Mouse (Mus musculus) embryonic facial prominence, embryonic 12.5 days (tissue): ENCODE measurements at regions not wholly inside any gene's neighbourhood (a gene's known extent, or its start where the extent isn't known, plus 50 kb on each side); places are given as distances from the start of the nearest gene placed in this dataset.

Experiments
- ATAC-seq: fragments of 200-750 bp; cut with Nextera tagmentation; 2 replicates; pipeline ENCODE4 v1.8.0; 2017; ENCODE audit not compliant: insufficient number of reproducible peaks, insufficient read depth, low FRiP score, low TSS enrichment
- H3K27ac ChIP-seq: fragments of 300-500 bp; sonication (generic); 2 replicates; pipeline ENCODE4 v1.5.1; 2016; ENCODE audit warnings: mild to moderate bottlenecking
- H3K27me3 ChIP-seq: fragments of 300-500 bp; sonication (generic); 2 replicates; pipeline ENCODE4 v1.6.1; 2016; ENCODE audit warnings: mild to moderate bottlenecking, moderate library complexity
- H3K36me3 ChIP-seq: fragments of 300-500 bp; sonication (generic); 2 replicates; pipeline ENCODE4 v1.6.1; 2016; ENCODE audit warnings: mild to moderate bottlenecking
- H3K4me1 ChIP-seq: fragments of 300-500 bp; sonication (generic); 2 replicates; pipeline ENCODE4 v1.6.1; 2016
- H3K4me2 ChIP-seq: fragments of 300-500 bp; sonication (generic); replicated peaks from 2 replicates; pipeline ENCODE4 v1.6.1; 2016; ENCODE audit warnings: mild to moderate bottlenecking, moderate library complexity
- H3K4me3 ChIP-seq: fragments of 300-500 bp; sonication (generic); 2 replicates; pipeline ENCODE4 v1.5.1; 2016; ENCODE audit warnings: mild to moderate bottlenecking
- H3K9ac ChIP-seq: fragments of 300-500 bp; sonication (generic); 2 replicates; pipeline ENCODE4 v1.6.1; 2016; ENCODE audit warnings: mild to moderate bottlenecking, moderate library complexity
- H3K9me3 ChIP-seq: fragments of 300-500 bp; sonication (generic); 2 replicates; pipeline ENCODE4 v1.6.1; 2016; ENCODE audit warnings: mild to moderate bottlenecking, moderate library complexity
- WGBS: fragments of 180-500 bp; shearing (Covaris S2); methylation state at CpG from one replicate; pipeline ENCODE4 v1.1.7; 2016; 5-methylcytosine and 5-hydroxymethylcytosine counted together

DNA sequence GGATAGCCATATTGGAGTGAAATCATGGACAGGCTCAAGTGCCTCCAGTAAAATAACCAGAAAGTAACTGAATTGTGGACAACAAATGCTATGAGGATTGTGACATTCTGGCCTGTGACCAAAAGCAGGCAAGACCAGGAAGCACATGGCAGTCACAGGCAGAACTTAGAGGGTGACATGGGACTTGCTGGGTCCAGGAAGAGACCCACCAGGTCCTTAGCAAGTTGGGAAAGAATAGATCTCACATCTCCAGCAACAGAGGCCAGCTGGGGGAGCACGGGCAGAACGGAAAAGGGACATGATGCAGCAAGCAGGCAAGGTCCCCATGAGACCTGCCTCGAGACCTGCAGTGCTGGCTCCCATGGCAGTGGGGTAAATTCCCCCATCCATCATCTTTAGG is 79.3 kb upstream of the Lmo4 start:
- H3K4me1 ChIP-seq, result no peaks in the 10 kb centered on the region
- H3K27ac ChIP-seq, result no peak overlapping the region
- no peak overlapping the region for H3K4me3 ChIP-seq
- 73% methylated on average over 3 of the region's 3 CpGs for WGBS
- H3K9me3 ChIP-seq, result no peaks in the 10 kb centered on the region
- no peak overlapping the region for H3K4me2 ChIP-seq
- no peak for ATAC-seq
- no peak overlapping the region for H3K9ac ChIP-seq
- no peaks in the 10 kb centered on the region for H3K27me3 ChIP-seq
- H3K36me3 ChIP-seq, result no peaks in the 10 kb centered on the region

DNA sequence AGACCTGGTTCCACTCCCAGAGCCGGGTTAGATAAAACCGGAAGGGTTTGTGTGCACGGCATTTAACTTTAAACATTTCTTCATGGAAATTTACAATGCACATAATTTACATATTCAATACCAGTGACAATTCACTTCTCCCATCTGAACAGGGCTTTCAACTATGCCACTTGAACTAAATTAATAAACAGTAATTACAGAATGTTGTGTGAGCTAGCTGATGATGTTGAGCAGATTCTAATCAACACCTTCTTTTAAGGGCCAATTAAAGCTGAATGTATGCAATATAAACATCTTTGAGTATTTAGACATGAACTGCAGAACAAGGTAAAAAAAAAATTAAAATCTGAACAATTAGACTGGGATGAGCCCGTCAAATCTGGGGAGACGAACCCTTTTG is 68.1 kb upstream of the Lmo4 start:
- 85% methylated on average over 5 of the region's 5 CpGs for WGBS
- no peaks in the 10 kb centered on the region for H3K9me3 ChIP-seq
- H3K4me3 ChIP-seq, result no peak overlapping the region
- H3K36me3 ChIP-seq, result no peaks in the 10 kb centered on the region
- no peaks in the 10 kb centered on the region for H3K4me1 ChIP-seq
- no peaks in the 10 kb centered on the region for H3K27me3 ChIP-seq
- H3K27ac ChIP-seq, result no peak overlapping the region
- ATAC-seq, result no peak
- H3K9ac ChIP-seq, result no peak overlapping the region
- no peak overlapping the region for H3K4me2 ChIP-seq

DNA sequence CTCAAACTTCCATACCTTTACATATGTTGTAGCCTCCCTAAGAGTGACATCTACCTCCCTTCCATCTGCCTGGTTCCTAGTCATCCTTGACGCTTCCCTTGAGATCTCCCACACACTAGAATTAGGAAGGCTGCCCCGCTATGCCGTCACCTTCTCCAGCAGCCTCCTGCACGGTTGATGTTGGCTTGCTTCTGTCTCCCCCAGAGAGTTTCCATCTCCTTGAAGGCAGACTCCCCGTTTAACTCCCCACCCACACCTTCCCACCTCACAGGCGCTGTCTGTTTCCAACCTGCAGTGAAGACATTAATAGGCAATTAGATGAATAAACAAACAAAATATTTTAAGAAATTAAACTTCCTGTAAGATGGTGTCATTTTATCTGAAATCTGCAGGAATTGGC is 65.2 kb upstream of the Lmo4 start:
- H3K4me3 ChIP-seq, result no peak overlapping the region
- no peak overlapping the region for H3K4me2 ChIP-seq
- WGBS, result 83% methylated on average over 6 of the region's 6 CpGs
- no peak overlapping the region for H3K9ac ChIP-seq
- no peaks in the 10 kb centered on the region for H3K4me1 ChIP-seq
- H3K9me3 ChIP-seq, result no peaks in the 10 kb centered on the region
- ATAC-seq, result no peak
- no peak overlapping the region for H3K27ac ChIP-seq
- no peaks in the 10 kb centered on the region for H3K27me3 ChIP-seq
- H3K36me3 ChIP-seq, result no peaks in the 10 kb centered on the region

DNA sequence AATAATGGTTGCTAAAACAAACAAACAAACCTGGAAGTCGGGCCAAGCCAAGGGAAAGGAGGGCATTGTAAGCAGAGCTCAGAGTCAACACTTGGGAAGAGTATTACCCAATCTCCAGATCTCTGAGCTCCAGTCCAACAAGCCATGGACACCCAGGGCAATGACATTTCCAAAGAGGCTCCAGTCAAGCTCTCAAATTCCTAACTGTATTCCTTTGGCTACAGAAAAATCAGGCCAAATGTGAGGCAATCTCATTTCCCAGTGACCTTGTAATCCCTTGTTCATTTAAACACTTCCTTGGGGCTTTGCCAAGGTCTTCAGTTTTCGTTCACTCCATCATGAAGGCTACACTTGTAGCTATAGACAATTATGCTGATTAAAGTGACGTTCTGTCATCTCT is 59.5 kb upstream of the Lmo4 start:
- no peak overlapping the region for H3K27ac ChIP-seq
- H3K9me3 ChIP-seq, result no peaks in the 10 kb centered on the region
- no peaks in the 10 kb centered on the region for H3K27me3 ChIP-seq
- H3K36me3 ChIP-seq, result no peaks in the 10 kb centered on the region
- 50% methylated on average over 3 of the region's 3 CpGs for WGBS
- no peak overlapping the region for H3K4me2 ChIP-seq
- H3K4me3 ChIP-seq, result no peak overlapping the region
- no peaks in the 10 kb centered on the region for H3K4me1 ChIP-seq
- no peak for ATAC-seq
- H3K9ac ChIP-seq, result no peak overlapping the region

DNA sequence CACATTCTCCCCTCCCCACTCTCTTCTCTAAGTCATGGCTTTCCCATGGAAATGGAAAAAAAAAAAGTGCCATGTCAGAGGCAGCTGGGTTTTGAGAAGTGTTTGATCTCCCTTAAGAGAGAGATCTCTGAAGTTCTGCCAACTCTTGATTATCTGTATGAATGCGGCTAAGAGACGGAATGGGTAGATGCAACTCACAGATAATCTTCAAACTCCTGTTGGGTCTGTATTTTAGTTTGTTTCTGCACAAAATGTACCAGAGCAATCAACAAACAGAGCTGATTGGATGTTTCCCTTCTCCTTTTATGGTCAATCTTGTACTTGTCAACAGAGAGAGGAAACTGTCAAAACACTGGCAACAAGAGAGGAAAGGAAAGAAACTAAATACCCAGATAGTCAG is 55.9 kb upstream of the Lmo4 start:
- Histone ChIP-seq H3K4me1 (no peaks in the 10 kb centered on the region), H3K4me3 (no peak overlapping the region), H3K27me3 (no peaks in the 10 kb centered on the region), H3K4me2 (no peak overlapping the region), H3K36me3 (no peaks in the 10 kb centered on the region), H3K9ac (no peak overlapping the region), H3K27ac (no peak overlapping the region), H3K9me3 (no peaks in the 10 kb centered on the region)
- ATAC-seq, result no peak
- WGBS, result 83% methylated on average over 2 of the region's 2 CpGs

DNA sequence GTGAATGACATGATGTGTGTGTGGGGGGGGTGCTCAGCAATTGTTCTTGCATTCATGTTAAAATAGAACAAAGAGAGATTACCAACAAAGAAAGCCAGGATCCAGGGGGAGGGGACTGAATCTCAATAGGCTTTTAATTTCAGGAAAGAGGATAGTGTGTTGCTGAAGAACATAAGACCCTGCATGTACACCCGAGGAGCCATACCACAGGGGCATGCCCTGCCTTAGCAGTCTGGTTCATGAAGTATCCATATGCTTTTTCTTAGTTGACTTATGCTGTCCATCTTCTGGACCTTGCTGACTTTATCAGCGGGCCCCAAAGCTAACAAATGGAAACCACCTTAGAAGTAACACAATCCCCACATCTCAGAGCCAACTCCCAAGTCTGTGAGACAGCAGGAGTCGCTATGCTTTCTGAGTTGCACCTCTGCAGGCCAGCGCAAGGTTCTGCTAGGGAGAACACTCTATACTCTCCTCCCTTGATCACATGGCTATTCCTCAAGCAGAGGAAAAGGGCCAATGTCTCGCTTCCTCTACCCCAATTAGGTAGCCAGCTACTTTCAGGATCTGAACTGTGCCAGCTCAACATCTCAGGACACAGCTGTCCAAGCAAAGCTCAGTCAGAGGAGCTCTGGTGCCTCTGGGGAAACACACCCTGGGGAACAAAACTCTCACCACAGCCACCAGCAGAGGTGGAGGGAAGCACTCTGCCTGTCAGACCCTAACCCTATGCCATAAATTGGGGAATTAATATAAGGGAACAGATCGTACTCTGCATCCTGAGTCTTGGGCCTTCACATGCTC is 52.9 kb upstream of the Lmo4 start:
- H3K27ac ChIP-seq, result no peak overlapping the region
- no peak for ATAC-seq
- H3K4me1 ChIP-seq, result no peaks in the 10 kb centered on the region
- H3K27me3 ChIP-seq, result no peaks in the 10 kb centered on the region
- no peaks in the 10 kb centered on the region for H3K36me3 ChIP-seq
- no peaks in the 10 kb centered on the region for H3K9me3 ChIP-seq
- 63% methylated on average over 6 of the region's 6 CpGs for WGBS
- H3K4me2 ChIP-seq, result no peak overlapping the region
- H3K4me3 ChIP-seq, result no peak overlapping the region
- H3K9ac ChIP-seq, result no peak overlapping the region

DNA sequence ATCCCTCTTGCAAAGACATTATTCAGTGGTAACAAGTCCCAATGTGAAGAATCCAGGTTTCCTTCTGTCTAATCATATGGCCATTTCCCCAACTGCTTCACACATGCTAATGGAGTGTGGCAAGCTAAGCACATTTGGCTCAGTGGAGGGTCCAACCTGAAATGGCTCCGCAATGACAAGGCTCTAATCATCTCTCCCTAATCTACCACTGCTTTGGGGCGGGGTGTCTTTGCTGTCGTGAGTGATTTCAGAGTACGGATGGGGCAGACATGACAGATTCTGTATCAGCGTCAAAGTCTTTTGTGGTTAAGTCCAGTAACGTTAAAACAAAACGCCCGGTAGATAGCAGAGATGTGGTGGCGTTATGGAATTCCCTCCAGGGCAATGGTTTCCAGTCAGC is 52.2 kb upstream of the Lmo4 start:
- no peaks in the 10 kb centered on the region for H3K9me3 ChIP-seq
- no peak overlapping the region for H3K9ac ChIP-seq
- WGBS, result 65% methylated on average over 9 of the region's 9 CpGs
- no peak overlapping the region for H3K4me3 ChIP-seq
- H3K4me2 ChIP-seq, result no peak overlapping the region
- no peak for ATAC-seq
- no peaks in the 10 kb centered on the region for H3K36me3 ChIP-seq
- no peak overlapping the region for H3K27ac ChIP-seq
- H3K4me1 ChIP-seq, result no peaks in the 10 kb centered on the region
- no peaks in the 10 kb centered on the region for H3K27me3 ChIP-seq

DNA sequence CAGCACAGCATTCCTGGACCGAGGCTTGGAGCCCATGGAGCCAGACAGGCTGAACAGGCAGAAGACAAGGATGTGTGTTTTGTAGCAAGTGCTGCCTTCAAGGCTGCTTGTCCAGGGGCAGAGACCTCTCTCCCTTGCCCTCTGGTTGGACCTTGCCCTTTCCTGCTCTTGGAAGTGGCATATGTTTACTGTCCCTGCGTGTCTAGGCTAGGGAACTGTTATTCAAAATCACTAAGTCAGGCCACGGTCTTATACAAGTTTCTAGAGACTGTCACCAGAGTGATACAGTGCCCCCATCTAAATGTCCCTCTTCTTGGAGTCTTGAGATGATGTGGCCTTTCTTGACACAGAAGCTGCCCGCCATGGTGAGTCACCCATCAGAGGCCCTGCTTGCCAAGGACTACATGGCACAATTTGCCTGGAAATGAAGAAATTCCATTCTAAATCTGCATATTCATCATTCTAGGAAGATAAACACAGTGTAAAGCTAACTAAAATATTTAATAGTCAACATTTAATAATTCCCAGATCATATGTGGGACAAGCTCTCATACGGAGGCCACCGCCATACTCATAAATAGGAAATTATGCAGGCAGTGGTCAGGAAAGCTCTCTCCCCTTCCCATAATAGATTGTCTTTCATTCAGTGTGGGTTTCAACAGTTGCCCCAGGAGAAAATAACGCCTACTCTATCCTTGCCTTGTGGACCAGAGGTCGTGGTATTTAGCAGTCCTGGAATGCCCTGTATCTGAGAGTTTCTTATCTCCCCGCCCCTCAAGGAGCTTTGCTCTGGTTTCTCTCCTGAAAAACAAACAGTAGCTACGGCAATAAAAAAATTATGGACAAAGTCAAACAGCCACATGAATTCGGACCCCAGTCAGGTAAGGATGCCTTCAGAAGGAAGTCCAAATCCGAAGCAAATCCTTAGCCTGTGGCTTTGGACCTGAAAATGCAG is 50.9 kb upstream of the Lmo4 start:
- Histone ChIP-seq H3K36me3 (no peaks in the 10 kb centered on the region), H3K4me2 (no peak overlapping the region), H3K4me1 (no peaks in the 10 kb centered on the region), H3K9ac (no peak overlapping the region), H3K9me3 (no peaks in the 10 kb centered on the region), H3K27ac (no peak overlapping the region), H3K4me3 (no peak overlapping the region), H3K27me3 (no peaks in the 10 kb centered on the region)
- ATAC-seq, result no peak
- 69% methylated on average over 12 of the region's 12 CpGs for WGBS
